Mouse (Mus musculus) layer of hippocampus, postnatal 36 days (tissue): Measurements from ENCODE around the gene Rgs10. TPM values are rescaled to one million over a fixed set of nuclear protein-coding genes. Genes with fewer than 3 reads are reported as not detected.
"Not testable (repeated sequence)": the region's sequence is repeated elsewhere in the genome, so short reads cannot be mapped to it uniquely, and the experiment has no call there.

ENCODE experiments used
- DNase-seq, 2 experiments: peaks; one replicate each; pipeline ENCODE4 v3.0.0; 2022
- total RNA-seq, 2 experiments: library from RNA; stranded (reverse); gene quantifications; 2 replicates each; pipeline ENCODE4 v1.2.3; 2021

Gene Rgs10
- total RNA-seq, 2 experiments from 2014 or later = 44.3 to 47.8 TPM

- no peak for DNase-seq
Measured at GRCm38 (mm10) chr7:128344488-128344887, 74.1 kb downstream of the Rgs10 start.

- not testable (repeated sequence) for DNase-seq
Measured at GRCm38 (mm10) chr7:128342691-128343090, 75.9 kb downstream of the Rgs10 start.

GRCm38 (mm10) chr7:128340321-128340720 is 78.2 kb downstream of the Rgs10 start:
- not testable (repeated sequence) for DNase-seq

- DNase-seq = no peak
Measured at GRCm38 (mm10) chr7:128332896-128333295, 85.7 kb downstream of the Rgs10 start.

GRCm38 (mm10) chr7:128330981-128331380 is 87.6 kb downstream of the Rgs10 start:
- DNase-seq = no peak

GRCm38 (mm10) chr7:128324977-128325376 is 93.6 kb downstream of the Rgs10 start:
- DNase-seq = no peak

Other genes with a start within 250 kb of the Rgs10 start
- gene Cox6a2, start 212.4 kb downstream of the Rgs10 start, total RNA-seq = 1 to 10 TPM; 3.4 to 3.6 TPM
- 10 to 100 TPM; 11.2 to 12.2 TPM for gene Armc5, start 181.4 kb downstream of the Rgs10 start, total RNA-seq
- 1 to 10 TPM; 3.3 to 3.6 TPM for gene 9130023H24Rik, start 180.7 kb downstream of the Rgs10 start, total RNA-seq
- 10 to 100 TPM; 10.9 to 13.7 TPM for gene Tgfb1i1, start 171.9 kb downstream of the Rgs10 start, total RNA-seq
- not detected for gene Slc5a2, start 153.1 kb downstream of the Rgs10 start, total RNA-seq
- 10 to 100 TPM; 23.0 to 24.0 TPM for gene BC017158, start 120.6 kb downstream of the Rgs10 start, total RNA-seq
- gene Tial1, start 43.0 kb upstream of the Rgs10 start, total RNA-seq = 100 to 1,000 TPM; 116 to 124 TPM
- 10 to 100 TPM; 12.0 to 13.9 TPM for gene Bag3, start 104.9 kb upstream of the Rgs10 start, total RNA-seq
- gene Inpp5f, start 192.6 kb upstream of the Rgs10 start, total RNA-seq = 100 to 1,000 TPM; 113 to 130 TPM